Mouse (Mus musculus) forelimb bud, embryonic 11.5 days (tissue): Measurements from ENCODE around the gene Gch1.

Experiments
- DNase-seq: peaks from one replicate; pipeline ENCODE4 v3.0.0-alpha.2; 2012; ENCODE audit warnings: low read depth, low spot score

The Gch1 gene

GRCm38 (mm10) chr14:47206601-47207000 lies 17.4 kb upstream of the Gch1 start:
- no peak for DNase-seq

DNA sequence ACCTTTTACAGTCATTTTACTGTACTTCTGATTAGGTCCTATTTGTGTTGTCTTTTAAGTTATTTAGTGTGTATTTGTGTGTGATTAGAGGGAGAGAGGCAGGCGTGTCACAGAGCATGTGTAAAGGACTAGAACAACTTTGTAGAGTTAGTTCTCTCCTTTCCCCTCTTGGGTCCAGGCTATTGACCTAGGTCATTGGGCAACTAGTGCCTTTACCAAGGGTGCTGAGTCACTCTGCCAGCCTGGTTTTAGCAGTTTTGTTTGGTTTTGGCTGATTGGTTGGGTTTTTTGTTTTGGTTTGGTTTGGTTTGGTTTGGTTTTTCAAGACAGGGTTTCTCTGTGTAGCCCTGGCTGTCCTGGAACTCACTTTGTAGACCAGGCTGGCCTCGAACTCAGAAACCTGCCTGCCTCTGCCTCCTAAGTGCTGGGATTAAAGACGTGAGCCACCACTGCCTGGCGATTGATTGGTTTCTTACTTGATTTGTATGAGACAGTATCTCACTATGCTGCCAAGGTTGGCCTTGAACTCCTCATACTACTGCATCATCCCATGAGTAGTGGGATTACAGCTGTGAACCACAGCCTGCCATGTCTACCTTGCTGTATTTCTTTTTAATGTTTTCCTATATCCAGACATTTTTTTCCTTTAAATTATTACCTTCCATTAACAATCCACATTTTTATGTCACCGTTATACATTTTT lies 16.2 kb upstream of the Gch1 start:
- no peak for DNase-seq

GRCm38 (mm10) chr14:47197340-47197739 lies 8.1 kb upstream of the Gch1 start:
- no peak for DNase-seq

DNA sequence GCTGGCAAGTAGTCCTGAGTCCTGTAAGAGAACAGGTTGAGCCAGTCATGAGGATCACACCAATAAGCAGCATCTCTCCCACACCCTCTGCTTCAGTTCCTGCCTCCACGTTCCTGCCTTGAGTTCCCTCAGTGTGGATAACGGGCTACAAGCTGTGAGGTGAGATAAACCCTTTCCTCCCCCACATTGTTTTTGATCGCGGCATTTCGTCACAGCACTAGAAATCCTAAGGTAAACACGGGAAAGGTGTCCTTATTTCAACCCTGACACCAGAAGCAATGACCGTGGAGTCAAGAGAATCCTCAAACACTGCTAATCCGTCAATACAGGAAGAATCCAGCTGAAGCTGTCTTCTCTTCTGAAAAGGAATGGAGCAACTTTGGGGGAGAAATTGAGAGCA lies 7.5 kb upstream of the Gch1 start:
- no peak for DNase-seq

- no peak for DNase-seq
Observed at GRCm38 (mm10) chr14:47194096-47194495, 4.9 kb upstream of the Gch1 start.

DNA sequence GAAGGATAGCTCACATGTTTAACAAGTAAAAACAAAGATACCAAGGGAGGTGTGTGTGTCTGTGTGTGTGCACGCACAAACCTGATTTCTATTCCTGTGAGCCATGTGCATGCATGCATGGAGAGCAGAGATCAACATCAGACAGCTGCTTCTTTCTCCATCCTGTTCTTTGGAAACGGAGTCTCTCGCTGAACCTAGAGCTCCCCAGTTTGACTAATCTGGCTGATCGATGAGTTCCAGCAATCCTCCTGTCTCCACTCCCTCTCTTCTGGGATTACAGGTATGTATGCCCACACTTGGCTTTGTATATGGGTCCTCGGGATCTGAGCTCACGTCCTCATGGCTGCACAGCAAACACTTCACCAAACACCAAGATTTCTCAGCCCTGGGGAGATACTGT lies 4.3 kb upstream of the Gch1 start:
- DNase-seq = no peak

- DNase-seq = no peak
Observed at GRCm38 (mm10) chr14:47191861-47192260, 2.6 kb upstream of the Gch1 start.

DNA sequence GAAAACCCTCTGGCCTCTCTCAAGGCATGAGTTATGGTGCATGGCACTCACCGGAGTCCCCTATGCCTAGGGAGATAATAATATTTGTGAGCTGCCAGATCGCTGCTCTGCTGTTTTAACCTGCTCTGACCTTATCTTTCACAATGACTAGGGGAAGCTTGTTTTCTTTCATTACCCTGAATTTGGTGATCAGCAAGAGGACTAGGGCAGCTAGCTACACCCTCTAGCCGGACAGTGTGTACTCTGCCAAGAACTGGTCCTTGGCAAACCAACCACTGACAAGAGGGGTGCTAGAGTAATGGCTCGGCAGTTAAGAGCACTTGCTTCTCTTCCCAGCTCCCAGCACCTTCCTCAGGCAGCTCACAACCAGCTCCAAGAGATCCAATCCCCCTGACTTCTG lies 1.4 kb upstream of the Gch1 start:
- DNase-seq = no peak

DNA sequence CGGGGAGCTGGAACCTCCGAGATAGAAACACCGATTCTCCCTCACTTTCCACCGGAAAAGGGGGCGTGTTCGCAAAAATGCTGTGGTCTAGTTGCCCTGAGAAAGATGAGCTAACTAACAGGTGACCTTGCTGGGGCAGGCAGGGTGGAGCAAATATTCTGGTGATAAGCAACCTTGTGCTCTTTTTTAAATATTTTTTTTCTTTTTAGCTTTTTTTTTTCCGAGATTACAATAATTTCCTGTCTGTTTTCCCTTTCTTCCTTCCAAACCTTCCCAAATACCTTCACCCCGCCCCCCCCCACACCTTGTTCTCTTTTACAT lies 382 bp upstream of the Gch1 start:
- no peak for DNase-seq

- DNase-seq = no peak
Observed at GRCm38 (mm10) chr14:47188475-47188847, 752 bp downstream of the Gch1 start.

DNA sequence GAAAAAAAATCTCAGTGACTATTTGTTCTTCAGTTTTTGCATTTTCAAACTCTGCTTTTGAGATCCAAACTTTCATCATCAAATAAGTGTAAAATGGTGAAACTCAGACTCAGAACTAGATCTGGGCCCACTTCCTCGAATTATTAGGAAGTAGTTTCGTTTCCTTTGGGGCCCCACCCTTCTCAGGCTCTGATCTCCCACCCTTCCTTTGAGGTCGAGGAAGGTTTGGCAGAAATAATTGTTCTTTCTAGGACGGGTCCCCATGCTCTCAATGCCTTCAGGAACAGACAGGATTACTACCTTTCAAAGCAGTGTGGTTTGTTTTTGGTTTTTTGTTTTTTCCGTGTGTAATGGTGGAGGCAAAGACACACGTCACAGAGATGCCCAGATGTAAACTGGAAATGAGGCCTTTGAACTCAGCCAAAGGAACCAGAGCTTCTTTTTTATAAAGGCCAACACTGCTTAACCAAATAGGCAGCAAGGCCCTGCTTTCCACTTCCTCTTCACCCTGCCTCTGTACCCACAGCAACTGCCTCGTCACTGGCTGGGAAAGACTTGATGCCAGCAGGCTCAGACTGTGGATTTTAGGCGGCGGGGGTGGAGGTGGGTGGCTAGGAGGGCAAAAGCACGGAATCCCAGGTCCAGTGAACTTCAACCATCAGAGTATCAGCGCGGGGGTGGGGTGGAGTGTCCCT lies 1.4 kb downstream of the Gch1 start:
- no peak for DNase-seq

DNA sequence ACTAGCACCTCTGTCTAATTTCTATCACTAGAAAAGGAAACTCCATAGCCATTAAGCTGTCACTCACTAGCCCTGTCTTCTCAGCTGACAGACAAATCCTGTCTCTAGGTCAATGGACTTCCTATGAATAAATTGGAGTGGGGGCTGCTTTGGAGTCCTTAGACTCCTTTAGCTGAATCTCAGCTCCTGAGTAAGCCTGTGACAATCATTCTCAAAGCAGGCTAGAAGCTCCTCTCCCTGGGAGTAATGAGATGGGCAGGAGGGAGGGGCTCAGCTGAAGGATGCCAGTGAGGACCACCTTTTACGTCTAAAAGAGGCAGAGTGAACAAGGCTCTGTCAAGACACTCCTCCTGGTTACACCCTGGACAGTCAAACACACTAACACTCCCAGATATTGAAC lies 2.0 kb downstream of the Gch1 start:
- no peak for DNase-seq

GRCm38 (mm10) chr14:47186561-47186960 lies 2.7 kb downstream of the Gch1 start:
- DNase-seq = no peak

DNA sequence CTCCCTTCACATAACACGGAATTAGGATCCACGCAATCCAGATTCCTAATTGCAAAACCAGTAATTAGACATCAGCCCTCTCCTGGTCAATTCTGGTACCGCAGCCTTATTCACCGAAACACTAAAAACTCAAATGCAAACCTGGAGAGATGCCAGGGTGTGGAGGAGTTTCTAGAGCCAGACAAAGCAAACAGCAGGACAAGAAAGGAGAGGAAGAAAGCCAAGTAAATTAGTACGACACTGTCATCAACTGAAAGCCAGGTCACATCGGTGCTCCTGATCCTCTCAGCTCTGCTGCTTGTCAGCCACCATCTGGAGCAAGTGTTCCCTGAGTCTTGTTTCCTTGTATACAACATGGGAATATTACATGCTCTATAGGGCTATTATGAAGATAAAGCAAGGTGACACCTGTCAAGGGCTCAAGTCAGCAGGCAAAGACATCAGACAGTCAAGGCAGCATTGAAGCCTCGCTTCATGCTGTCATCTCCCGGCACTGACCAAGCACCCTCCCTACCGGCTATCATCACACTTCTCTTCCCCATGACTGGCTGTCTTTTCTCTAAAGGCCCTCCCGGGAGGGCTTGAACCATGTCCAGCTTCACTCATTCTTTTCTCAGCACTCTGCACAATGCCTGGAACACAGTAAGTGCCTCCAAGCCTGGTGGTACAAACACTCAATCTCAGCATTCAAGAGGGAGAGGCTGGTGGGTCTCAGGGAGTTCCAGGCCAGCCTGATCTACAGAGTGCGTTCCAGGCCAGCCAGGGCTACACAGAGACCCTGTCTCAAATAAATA lies 7.5 kb downstream of the Gch1 start:
- DNase-seq = no peak

DNA sequence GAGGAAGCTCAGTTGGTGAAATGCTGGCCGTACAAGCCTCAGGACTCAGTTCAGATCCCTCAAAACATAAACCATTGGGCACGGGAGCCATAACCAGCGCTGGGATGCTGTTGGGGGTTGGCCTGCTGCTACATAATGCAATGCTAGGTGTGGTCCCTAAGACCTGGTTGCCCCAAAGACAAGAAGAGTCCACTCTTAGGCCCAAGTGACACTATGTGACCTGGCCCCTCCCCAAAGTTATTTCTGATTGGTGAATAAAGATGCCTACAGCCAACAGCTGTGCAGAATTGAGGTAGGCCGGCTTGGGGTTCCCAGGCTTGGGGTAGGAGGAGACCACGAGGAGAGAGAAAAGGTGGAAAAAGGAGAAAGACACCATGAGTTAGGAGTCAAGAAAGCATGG lies 10.4 kb downstream of the Gch1 start:
- DNase-seq = no peak

DNA sequence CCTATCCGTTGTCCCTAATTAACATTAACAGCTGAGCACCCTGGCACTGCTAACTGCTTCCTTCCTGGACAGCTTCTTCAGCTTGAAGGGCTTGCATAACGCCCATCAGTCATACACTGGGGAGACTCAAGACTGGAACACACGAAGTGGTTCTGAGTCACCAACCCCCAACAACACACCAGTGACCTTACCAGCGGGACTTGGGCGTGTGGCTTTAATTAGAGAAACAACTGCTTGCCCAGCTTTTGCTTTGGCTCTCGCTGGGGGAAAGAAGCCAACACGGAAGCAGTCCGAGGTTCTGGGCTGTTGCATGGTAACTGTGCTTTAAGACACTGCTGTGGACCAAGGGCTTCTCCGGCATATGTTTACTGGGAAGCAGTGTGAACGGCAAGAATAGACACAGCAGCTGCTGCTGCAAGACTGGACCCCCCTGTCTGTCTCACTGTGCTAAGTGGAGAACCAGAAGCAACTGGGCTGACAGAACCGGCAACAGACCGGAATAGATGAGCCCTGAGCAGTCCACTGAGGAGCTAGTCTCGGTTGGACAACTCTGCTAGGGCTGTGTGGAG lies 11.3 kb downstream of the Gch1 start:
- DNase-seq = peak; percentile 32

- no peak for DNase-seq
Observed at GRCm38 (mm10) chr14:47176226-47176625, 13.0 kb downstream of the Gch1 start.

DNA sequence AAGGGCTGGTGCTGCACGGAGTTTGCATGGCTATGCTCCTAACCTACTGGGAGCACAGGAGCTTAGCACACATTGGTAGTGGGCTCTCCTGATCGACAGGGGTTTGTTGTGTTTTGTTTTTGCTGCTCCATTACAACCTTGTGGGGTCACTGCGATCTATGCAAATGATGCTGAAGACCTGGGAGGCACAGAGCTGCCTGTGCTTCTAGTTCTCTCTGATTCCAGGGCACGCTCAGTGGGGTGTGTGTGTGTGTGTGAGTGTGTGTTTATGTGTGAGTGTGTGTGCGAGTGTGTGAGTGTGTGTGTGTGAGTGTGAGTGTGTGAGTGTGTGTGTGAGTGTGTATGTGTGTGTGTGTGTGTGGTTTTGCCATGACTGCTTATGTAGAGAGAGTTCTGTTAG lies 14.1 kb downstream of the Gch1 start:
- no peak for DNase-seq

DNA sequence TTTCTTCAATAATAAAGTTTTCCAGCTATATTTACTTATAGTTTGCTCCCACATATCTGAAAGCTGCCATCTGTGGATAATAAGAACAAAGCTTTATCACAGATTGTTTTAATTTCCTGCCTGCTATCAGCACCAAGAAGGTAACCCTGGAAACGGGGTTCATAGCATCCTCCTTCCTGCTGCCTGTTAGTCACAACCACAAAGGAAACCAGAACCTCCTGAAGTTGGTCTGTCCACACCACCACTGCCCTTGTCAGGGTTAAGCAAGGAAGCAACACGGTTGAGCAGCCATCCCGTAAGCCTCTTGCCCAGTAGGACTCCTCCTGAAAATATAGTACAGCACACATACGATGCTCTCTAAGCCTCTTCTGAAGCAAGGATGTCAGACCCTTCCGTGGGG lies 17.1 kb downstream of the Gch1 start:
- DNase-seq = peak; percentile 38

GRCm38 (mm10) chr14:47170499-47171109 lies 18.6 kb downstream of the Gch1 start:
- no peak for DNase-seq

GRCm38 (mm10) chr14:47169677-47170410 lies 19.4 kb downstream of the Gch1 start:
- no peak for DNase-seq
